Comparison of ENCODE assay signal across 23 mouse cellular contexts in genomic region chr13:28618961-28619360, GRCm38 (mm10).
DNase-seq lines count a peak whose midpoint lies in the region; TF ChIP-seq lines count a peak whose summit lies in the region.
"Had no signal": no experiment of that assay in that cellular context is flagged by ENCODE, and none has a peak within 500 bp of the region (broad histone marks: within the 10 kb centered on the region; RNA-seq: fewer than 3 reads in every experiment).

No protein-coding gene starts in this region.

- no peak overlapping the region for H3K27ac ChIP-seq in heart, adult 2 months
- H3K27ac ChIP-seq in heart, embryonic 10.5 days: no peak overlapping the region
- H3K27ac ChIP-seq: embryonic facial prominence, embryonic 13.5 days; forebrain, embryonic 13.5 days; heart, embryonic 15.5 days; kidney, embryonic 15.5 days; limb, embryonic 15.5 days; liver, embryonic 14.5 days; lung, embryonic 15.5 days; midbrain, embryonic 13.5 days had no signal

- no peaks in the 10 kb centered on the region for H3K9me3 ChIP-seq in heart, embryonic 10.5 days
- H3K9me3 ChIP-seq: embryonic facial prominence, embryonic 13.5 days; forebrain, embryonic 13.5 days; heart, embryonic 15.5 days; kidney, embryonic 15.5 days; limb, embryonic 15.5 days; lung, embryonic 15.5 days; megakaryocyte, embryonic 14.5 days; midbrain, embryonic 13.5 days had no signal

- no peak for TF ChIP-seq POLR2A in heart, adult 2 months (IDR thresholded peaks at IDR 0.05; ENCODE audit: insufficient read depth, low read depth, low read length)

- DNase-seq in adrenal gland, postnatal 14 days: peak; percentile 51
- DNase-seq in adrenal gland, postnatal 25 days: no peak
- DNase-seq in heart, adult 2 months: peak; percentile 29 to 43
- no peak for DNase-seq in heart, embryonic 10.5 days (ENCODE audit: low spot score)
- DNase-seq in adipocyte (ENCODE audit: low spot score): peak; percentile 50
- DNase-seq in heart, adult 9 months (ENCODE audit: low spot score in 2 of 2): peak; percentile 47 to 60
- no peak for DNase-seq in MN1 (ENCODE audit: low spot score)
- no peak for DNase-seq in cerebellum, adult 8-10 months
- DNase-seq: cerebellum, adult 9-11 months; left cerebral cortex, postnatal 4 days; lung, postnatal 36 days; right cerebral cortex, postnatal 25 days; thymus, postnatal 4 days had no signal

- no peaks in the 10 kb centered on the region for H3K79me2 ChIP-seq in heart, adult 2 months (replicated peaks; ENCODE audit: control insufficient read depth, insufficient read depth, low read length)

- TF ChIP-seq CTCF in heart, adult 2 months (IDR thresholded peaks at IDR 0.05): no peak

- H3K9ac ChIP-seq in heart, adult 2 months (ENCODE audit: low read depth, low read length): no peak overlapping the region
- H3K9ac ChIP-seq: embryonic facial prominence, embryonic 13.5 days; forebrain, embryonic 13.5 days; heart, embryonic 15.5 days; kidney, embryonic 15.5 days; limb, embryonic 15.5 days; liver, embryonic 14.5 days; lung, embryonic 15.5 days; midbrain, embryonic 13.5 days had no signal

- no peak overlapping the region for H3K4me3 ChIP-seq in heart, adult 2 months
- H3K4me3 ChIP-seq in heart, embryonic 10.5 days: no peak overlapping the region
- H3K4me3 ChIP-seq: embryonic facial prominence, embryonic 13.5 days; erythroblast, embryonic 14.5 days; forebrain, embryonic 13.5 days; heart, embryonic 15.5 days; kidney, embryonic 15.5 days; limb, embryonic 15.5 days; lung, embryonic 15.5 days; megakaryocyte, embryonic 14.5 days; midbrain, embryonic 13.5 days had no signal

- TF ChIP-seq EP300 in heart, adult 2 months (IDR thresholded peaks at IDR 0.05; ENCODE audit: insufficient read depth, low read depth, low read length): no peak

- WGBS in heart, adult 2 months: 41% methylated on average over 3 of the region's 3 CpGs
- 13% methylated on average over 3 of the region's 3 CpGs for WGBS in heart, embryonic 10.5 days

- H3K4me1 ChIP-seq in heart, adult 2 months (ENCODE audit: control insufficient read depth, insufficient read depth, low read length): no peaks in the 10 kb centered on the region
- 0 out of 2 replicates have a peak, but pooled peaks cover 3% of the 10 kb centered on the region for H3K4me1 ChIP-seq in heart, embryonic 10.5 days
- H3K4me1 ChIP-seq: heart, embryonic 15.5 days; kidney, embryonic 15.5 days; limb, embryonic 15.5 days; lung, embryonic 15.5 days had no signal

- no peaks in the 10 kb centered on the region for H3K27me3 ChIP-seq in heart, adult 2 months (ENCODE audit: control insufficient read depth, insufficient read depth, low read length)
- no peaks in the 10 kb centered on the region for H3K27me3 ChIP-seq in heart, embryonic 10.5 days (ENCODE audit: insufficient read depth, poor library complexity, severe bottlenecking)
- H3K27me3 ChIP-seq: embryonic facial prominence, embryonic 13.5 days; forebrain, embryonic 13.5 days; heart, embryonic 15.5 days; kidney, embryonic 15.5 days; limb, embryonic 15.5 days; lung, embryonic 15.5 days; megakaryocyte, embryonic 14.5 days; midbrain, embryonic 13.5 days had no signal

- intact Hi-C loops in heart, adult 2 months (cut with DNase I): no loop called here

- no peaks in the 10 kb centered on the region for H3K36me3 ChIP-seq in heart, adult 2 months (ENCODE audit: control insufficient read depth, insufficient read depth, low read length)
- H3K36me3 ChIP-seq in heart, embryonic 10.5 days: no peaks in the 10 kb centered on the region
- H3K36me3 ChIP-seq: embryonic facial prominence, embryonic 13.5 days; heart, embryonic 15.5 days; kidney, embryonic 15.5 days; limb, embryonic 15.5 days; lung, embryonic 15.5 days; midbrain, embryonic 13.5 days had no signal

Comparison
In these comparisons a context has a peak if more than half of its experiments do, and no peak if none do; other contexts are left out.
1. DNase-seq: peak in adrenal gland, postnatal 14 days (single experiment), heart, adult 2 months (2 of 2), adipocyte (single experiment) and heart, adult 9 months (2 of 2); none in adrenal gland, postnatal 25 days (single experiment), heart, embryonic 10.5 days (single experiment), MN1 (single experiment) and cerebellum, adult 8-10 months (single experiment).